ENCODE assay signal across 25 mouse cellular contexts in genomic region chr11:112152051-112152450, GRCm38 (mm10).
"Had no signal": no experiment of that assay in that cellular context is flagged by ENCODE, and none has a peak within 500 bp of the region (broad histone marks: within the 10 kb centered on the region; RNA-seq: fewer than 3 reads in every experiment).

No protein-coding gene starts in this region.

- ATAC-seq: forebrain, embryonic 13.5 days; forebrain, embryonic 14.5 days; forebrain, embryonic 15.5 days; forebrain, embryonic 16.5 days; forebrain, postnatal 0 days had no signal

- H3K9me3 ChIP-seq: embryonic facial prominence, embryonic 10.5 days; embryonic facial prominence, embryonic 12.5 days; embryonic facial prominence, embryonic 15.5 days; forebrain, embryonic 13.5 days had no signal

- DNase-seq: cerebellum, adult 8-10 months; cerebellum, adult 9-10 months; cerebellum, adult 9-11 months; cerebellum, postnatal 25 days; cerebellum, postnatal 36 days; embryo, embryonic 11 days; forebrain, postnatal 0 days; gastrocnemius, adult 2 months; gastrocnemius, postnatal 10 days; gastrocnemius, postnatal 14 days; gastrocnemius, postnatal 25 days; gastrocnemius, postnatal 36 days; heart, adult 18-20 months; heart, adult 2 months had no signal

- H3K27ac ChIP-seq: embryonic facial prominence, embryonic 10.5 days; embryonic facial prominence, embryonic 12.5 days; embryonic facial prominence, embryonic 13.5 days; embryonic facial prominence, embryonic 15.5 days; forebrain, embryonic 10.5 days; forebrain, embryonic 12.5 days; forebrain, embryonic 13.5 days; forebrain, embryonic 15.5 days; gastrocnemius, adult 2 months; heart, adult 2 months had no signal

- H3K9ac ChIP-seq: embryonic facial prominence, embryonic 12.5 days; embryonic facial prominence, embryonic 13.5 days; embryonic facial prominence, embryonic 15.5 days; forebrain, embryonic 12.5 days; forebrain, embryonic 13.5 days; forebrain, embryonic 15.5 days; forebrain, postnatal 0 days had no signal

- H3K4me2 ChIP-seq: embryonic facial prominence, embryonic 12.5 days; embryonic facial prominence, embryonic 13.5 days; embryonic facial prominence, embryonic 15.5 days; forebrain, embryonic 12.5 days; forebrain, embryonic 13.5 days; forebrain, embryonic 15.5 days had no signal

- H3K27me3 ChIP-seq: embryonic facial prominence, embryonic 12.5 days; embryonic facial prominence, embryonic 13.5 days; embryonic facial prominence, embryonic 15.5 days; forebrain, embryonic 12.5 days; forebrain, embryonic 13.5 days; forebrain, embryonic 15.5 days had no signal

- H3K4me3 ChIP-seq: embryonic facial prominence, embryonic 10.5 days; embryonic facial prominence, embryonic 12.5 days; embryonic facial prominence, embryonic 13.5 days; embryonic facial prominence, embryonic 15.5 days; erythroblast, embryonic 14.5 days; forebrain, embryonic 10.5 days; forebrain, embryonic 12.5 days; forebrain, embryonic 13.5 days; forebrain, embryonic 15.5 days; gastrocnemius, adult 2 months; heart, adult 2 months had no signal

- H3K36me3 ChIP-seq: embryonic facial prominence, embryonic 10.5 days; embryonic facial prominence, embryonic 12.5 days; embryonic facial prominence, embryonic 13.5 days; embryonic facial prominence, embryonic 15.5 days; forebrain, embryonic 10.5 days; forebrain, embryonic 12.5 days; forebrain, embryonic 15.5 days had no signal
